Mouse (Mus musculus) left cerebral cortex, adult 18-20 months (tissue): Measurements from ENCODE around the gene Kcnk10. TPM values are rescaled to one million over a fixed set of nuclear protein-coding genes. Genes with fewer than 3 reads are reported as not detected.

ENCODE experiments used
- DNase-seq, 2 experiments: peaks; one replicate each; pipeline ENCODE4 v3.0.0; 2021 to 2022; ENCODE audit warnings: low spot score in 2 of 2, mixed read lengths in 1 of 2
- total RNA-seq, 2 experiments: library from RNA; stranded (reverse); gene quantifications; 2 replicates each; pipeline ENCODE4 v1.2.3; 2021

Kcnk10 gene
- total RNA-seq, 2 experiments from 2014 or later, result 15.2 to 16.2 TPM

DNA sequence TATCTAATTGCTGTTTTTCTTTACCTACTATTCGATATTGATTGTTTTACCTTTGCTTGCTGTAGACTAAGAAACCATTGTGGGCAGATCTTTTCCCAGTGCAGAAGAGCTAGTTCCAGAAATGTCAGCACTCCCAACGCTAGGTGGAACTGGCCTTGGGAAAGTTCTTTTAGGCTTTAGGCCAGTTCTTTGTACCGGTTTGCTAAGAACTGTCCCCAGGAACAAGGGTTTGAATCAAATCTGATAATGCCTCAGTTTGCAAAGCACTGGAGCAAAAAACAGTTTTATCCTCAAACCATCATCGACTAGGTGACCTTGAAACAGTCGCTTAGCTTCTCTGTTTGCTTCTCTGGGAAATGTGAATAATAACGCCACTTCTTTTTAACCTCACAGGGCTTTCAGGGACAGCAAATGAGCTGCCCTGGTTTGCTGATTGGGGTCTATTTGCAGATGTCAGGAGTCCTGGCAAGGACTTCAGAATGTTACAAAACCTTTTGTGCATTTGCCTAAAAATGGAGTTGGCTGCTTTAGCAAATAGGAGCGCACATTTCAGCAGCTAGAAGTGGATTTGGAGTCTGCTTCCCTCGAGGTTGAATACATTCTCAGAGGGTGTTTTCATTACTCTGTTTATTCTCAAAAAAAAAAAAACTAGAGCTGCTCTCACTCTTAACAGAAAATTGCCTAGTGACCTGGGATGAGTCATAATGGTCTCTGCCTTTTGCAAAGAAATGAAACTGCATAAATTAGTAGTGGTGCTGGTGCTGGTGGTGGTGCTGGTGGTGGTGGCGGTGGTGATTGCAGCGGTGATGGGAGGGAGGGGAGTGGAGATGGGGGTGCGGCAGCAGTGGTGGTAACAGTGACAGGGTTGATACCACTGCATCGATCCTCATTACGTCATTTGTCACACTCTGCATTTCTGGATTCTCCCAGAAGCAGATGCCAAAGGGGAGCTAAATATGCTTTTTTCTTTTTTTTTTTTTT lies 53.5 kb downstream of the Kcnk10 start:
- DNase-seq, result no peak

GRCm38 (mm10) chr12:98521311-98521710 lies 56.8 kb downstream of the Kcnk10 start:
- no peak for DNase-seq

DNA sequence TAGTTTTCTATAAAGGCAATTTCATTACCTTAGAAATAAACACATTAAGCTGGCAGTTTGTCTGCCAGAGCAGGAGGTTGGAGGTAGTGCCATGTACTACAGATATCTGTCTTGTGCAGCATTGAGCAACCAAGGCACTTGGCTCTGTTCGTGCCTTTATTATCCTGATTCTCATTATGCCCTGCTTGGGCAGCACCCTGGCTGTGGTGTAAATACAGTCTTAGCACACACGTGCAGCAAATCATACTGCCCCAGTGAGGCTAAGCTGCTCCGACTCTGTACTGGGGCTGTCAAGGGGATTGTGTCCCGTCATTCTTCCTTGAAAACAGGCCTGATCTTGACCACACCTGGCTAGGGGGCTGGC lies 57.6 kb downstream of the Kcnk10 start:
- DNase-seq, result no peak

- no peak for DNase-seq
Measured at GRCm38 (mm10) chr12:98519866-98520567, 58.1 kb downstream of the Kcnk10 start.

- no peak for DNase-seq
Measured at GRCm38 (mm10) chr12:98505601-98506000, 72.5 kb downstream of the Kcnk10 start.

DNA sequence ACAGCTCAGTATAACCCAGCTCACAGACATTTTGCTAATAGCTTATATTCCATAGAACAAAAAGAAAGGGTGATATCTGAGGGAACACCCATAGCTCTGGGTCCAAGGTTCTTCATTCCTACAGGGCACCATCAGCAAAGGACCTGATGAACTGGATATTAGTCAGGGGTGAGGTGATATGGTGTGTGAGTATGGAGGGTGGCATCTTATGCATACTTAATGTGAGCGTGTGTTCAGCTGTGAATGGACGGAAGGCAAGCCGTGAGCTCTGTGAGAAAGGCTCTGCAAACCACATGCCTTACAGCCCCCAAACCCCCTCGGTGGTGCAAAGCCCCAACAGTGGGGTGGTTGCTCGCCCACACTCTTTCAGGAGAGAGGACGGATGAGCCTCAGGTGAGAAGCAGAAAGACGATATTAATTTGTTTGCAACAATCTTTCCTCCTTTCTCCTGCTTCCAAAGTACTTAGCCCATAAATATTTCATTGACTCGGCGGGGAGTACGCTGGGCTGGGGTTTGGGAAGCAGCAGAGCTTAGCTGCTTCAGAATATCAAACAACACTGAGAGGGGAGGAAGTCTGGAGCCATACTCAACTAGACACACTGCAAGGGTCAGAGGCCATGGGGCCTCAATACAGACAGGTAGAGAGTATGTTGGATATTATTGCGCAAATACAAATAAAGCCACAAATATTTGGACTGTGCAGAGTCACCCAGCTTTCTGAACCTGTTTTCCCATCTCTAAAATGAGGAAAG lies 76.4 kb downstream of the Kcnk10 start:
- DNase-seq, result no peak

DNA sequence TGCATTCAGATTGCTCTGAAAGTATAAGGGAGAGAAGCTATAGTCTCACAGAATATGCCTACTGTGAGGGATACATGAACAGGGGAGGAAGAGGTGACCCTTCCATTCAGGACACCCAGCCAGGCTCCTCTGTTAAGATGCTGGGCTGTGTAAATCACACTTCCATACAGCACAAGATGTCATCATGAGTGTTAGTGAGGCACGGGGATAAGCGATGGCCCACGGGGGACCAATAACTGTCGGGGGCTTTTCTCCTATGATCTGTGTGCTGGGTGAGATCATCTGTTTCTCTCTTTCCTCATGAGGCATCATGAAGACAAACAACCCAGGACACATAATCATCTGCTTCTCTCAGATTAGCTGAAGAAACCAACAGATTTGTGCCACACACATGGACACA lies 77.1 kb downstream of the Kcnk10 start:
- no peak for DNase-seq

GRCm38 (mm10) chr12:98481460-98481859 lies 96.7 kb downstream of the Kcnk10 start:
- DNase-seq, result no peak

DNA sequence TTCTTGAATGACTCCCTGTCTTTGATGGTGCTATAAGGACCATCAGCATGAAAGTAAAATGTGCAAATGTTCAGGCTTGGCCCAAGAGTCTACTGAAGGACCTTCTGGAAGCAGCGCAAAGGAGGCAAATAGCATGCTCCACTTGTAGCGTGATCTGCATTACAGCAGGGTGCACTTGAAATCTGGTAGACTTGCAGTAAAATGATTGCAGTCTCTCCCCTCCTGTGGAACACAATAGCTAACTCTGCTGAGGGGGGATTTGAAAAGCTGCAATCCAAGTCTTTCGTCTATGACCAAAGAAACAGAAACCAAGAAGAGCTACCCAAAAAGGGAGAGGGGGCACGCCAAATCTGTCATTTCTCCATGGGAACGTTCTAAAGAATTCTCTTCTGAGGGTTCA lies 97.1 kb downstream of the Kcnk10 start:
- no peak for DNase-seq

DNA sequence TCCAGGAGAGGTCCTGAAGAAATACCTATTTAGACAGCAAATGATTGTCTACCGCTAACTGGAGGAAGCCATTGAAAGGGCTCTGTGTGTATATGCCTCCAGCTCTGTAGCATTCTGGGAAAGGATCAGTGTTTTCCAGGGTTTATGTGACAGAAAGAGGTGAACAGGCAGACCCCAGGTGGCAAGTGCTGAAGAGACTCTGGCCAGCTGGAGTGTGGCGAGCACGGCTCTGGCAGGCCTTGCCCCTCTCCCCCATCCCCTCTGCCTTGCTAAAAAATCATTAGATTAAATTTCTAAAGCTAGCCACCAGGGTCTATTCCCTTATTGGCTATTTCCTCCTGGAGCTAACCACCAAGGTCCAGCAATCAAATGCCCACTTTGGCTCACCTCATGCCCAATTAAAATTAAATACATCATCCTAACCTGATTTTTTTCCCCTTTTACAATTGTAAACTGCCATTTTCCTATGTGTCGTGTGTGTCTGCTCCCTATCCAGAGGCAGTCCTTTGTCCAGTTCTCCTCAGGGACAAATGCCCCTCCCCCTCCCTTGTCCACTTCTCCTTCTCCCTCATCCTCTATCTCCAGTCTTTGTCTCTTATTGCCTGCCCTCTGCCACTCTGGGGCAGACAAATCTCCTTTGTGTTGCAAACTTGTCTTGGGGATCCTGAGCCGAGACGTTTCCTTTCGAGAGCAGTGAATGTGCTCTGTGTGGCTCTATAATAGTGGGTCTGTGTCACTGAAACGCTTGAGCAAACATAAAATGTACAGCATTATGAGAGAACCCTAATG lies 100.2 kb downstream of the Kcnk10 start:
- DNase-seq, result no peak

- no peak for DNase-seq
Measured at GRCm38 (mm10) chr12:98471232-98471631, 106.9 kb downstream of the Kcnk10 start.

- no peak for DNase-seq
Measured at GRCm38 (mm10) chr12:98470097-98470496, 108.0 kb downstream of the Kcnk10 start.

GRCm38 (mm10) chr12:98467793-98468192 lies 110.3 kb downstream of the Kcnk10 start:
- no peak for DNase-seq

GRCm38 (mm10) chr12:98459889-98460288 lies 118.2 kb downstream of the Kcnk10 start:
- peak in 1 of 2 experiments; percentile 18 for DNase-seq

- no peak for DNase-seq
Measured at GRCm38 (mm10) chr12:98458944-98459343, 119.2 kb downstream of the Kcnk10 start.

DNA sequence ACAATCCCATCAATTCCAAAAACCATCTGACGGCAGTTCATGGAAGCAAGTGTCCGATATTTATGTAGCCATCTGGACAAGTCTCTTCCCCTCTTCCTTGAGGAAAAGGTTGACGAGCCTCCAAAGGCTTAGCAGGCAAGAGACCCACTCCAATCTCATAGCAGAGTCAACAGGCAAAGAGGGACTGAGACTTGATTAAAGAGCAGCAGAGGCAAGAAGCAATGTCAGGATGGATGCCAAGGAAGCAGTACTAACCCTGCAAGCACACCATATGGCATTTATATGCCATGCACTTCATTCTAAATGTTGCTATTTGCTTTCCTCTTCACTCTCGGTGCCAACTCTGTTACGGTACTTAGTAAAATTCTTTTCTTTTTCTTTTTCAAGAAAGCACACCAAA lies 119.6 kb downstream of the Kcnk10 start:
- DNase-seq, result peak in 1 of 2 experiments; percentile 10

- DNase-seq, result no peak
Measured at GRCm38 (mm10) chr12:98453161-98453560, 124.9 kb downstream of the Kcnk10 start.

- DNase-seq, result no peak
Measured at GRCm38 (mm10) chr12:98452646-98453045, 125.5 kb downstream of the Kcnk10 start.

GRCm38 (mm10) chr12:98445637-98446036 lies 132.5 kb downstream of the Kcnk10 start:
- no peak for DNase-seq

DNA sequence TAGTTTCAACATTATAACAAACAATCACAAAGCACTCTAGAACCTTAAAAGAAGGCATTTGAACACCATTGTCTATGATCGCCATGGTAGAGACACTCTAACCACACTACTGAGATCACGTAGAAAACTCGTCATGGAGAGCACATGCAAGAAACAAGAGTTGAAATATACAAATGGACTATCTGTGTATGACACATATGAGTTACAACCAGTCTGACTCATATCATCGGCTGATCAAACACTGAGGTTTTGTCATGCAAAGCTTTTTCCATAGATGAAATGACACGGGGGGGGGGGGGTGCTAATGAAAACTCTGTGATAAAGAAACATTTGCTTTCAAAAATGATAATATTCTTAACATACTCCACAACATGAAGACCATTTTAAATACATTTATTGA lies 133.2 kb downstream of the Kcnk10 start:
- no peak for DNase-seq

DNA sequence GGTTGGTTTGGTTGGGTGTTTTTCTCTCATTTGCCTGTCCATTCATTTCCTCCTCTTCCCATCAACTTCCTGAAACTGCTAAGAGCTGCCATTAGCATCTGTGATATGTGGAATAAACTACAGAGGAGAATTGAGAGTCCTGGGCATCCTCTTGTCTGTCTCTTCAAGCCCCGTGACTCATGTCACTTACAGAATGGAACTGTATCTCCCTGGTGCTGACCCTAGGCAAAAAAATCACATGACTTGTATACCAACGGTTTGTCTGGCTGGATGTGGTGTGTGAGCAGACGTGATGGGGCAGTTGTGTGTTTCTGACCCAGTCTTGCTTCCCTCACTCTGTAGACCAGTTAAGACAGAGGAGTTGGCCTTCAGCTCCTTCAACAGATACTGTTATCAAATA lies 134.4 kb downstream of the Kcnk10 start:
- no peak for DNase-seq
